Mouse (Mus musculus) heart, adult 2 months (tissue): ENCODE measurements around the gene Usp48.

Experiments used
- CTCF ChIP-seq: fragments of 200-600 bp; IDR thresholded peaks from 2 replicates; pipeline ENCODE4 v1.8.1; 2022; ENCODE audit warnings: antibody characterized with exemption, mild to moderate bottlenecking, moderate library complexity
- EP300 ChIP-seq: fragments of 200-500 bp; IDR thresholded peaks from 2 replicates; pipeline ENCODE4 v1.6.1; 2011; ENCODE audit warnings: low read depth, low read length, control low read depth; ENCODE audit not compliant: insufficient read depth
- POLR2A ChIP-seq: fragments of 200-500 bp; IDR thresholded peaks from 2 replicates; pipeline ENCODE4 v1.6.1; 2011; ENCODE audit warnings: mild to moderate bottlenecking, low read depth, low read length, control low read depth; ENCODE audit not compliant: insufficient read depth

- TF ChIP-seq CTCF: peak; percentile 92
- TF ChIP-seq POLR2A: no peak
- TF ChIP-seq EP300: no peak
These were observed 15.2 kb upstream of the Usp48 start for GRCm38 (mm10) chr4:137578181-137578845.
